Mouse (Mus musculus): ENCODE results near the gene Zbtb16. TPM values are rescaled to one million over a fixed set of nuclear protein-coding genes. Genes with fewer than 3 reads are reported as not detected.

Gene Zbtb16
- total RNA-seq, 4 experiments from 2014 or later, result 35.2 to 79.6 (median 54.4) TPM

GRCm38 (mm10) chr9:48742150-48742549 lies 93.9 kb downstream of the Zbtb16 start:
- no peak for DNase-seq

- DNase-seq, result no peak
Observed at GRCm38 (mm10) chr9:48741433-48742077, 94.5 kb downstream of the Zbtb16 start.

- DNase-seq, result no peak
Observed at GRCm38 (mm10) chr9:48740732-48741255, 95.2 kb downstream of the Zbtb16 start.

GRCm38 (mm10) chr9:48740098-48740505 lies 95.9 kb downstream of the Zbtb16 start:
- DNase-seq, result peak; percentile 93

GRCm38 (mm10) chr9:48738795-48739476 lies 97.1 kb downstream of the Zbtb16 start:
- DNase-seq, result no peak

GRCm38 (mm10) chr9:48737911-48738310 lies 98.1 kb downstream of the Zbtb16 start:
- no peak for DNase-seq

GRCm38 (mm10) chr9:48737210-48737850 lies 98.7 kb downstream of the Zbtb16 start:
- peak; percentile 88 for DNase-seq

- DNase-seq, result no peak
Observed at GRCm38 (mm10) chr9:48736361-48737209, 99.4 kb downstream of the Zbtb16 start.

GRCm38 (mm10) chr9:48735466-48736312 lies 100.3 kb downstream of the Zbtb16 start:
- no peak for DNase-seq

- DNase-seq, result no peak
Observed at GRCm38 (mm10) chr9:48734725-48735465, 101.1 kb downstream of the Zbtb16 start.

GRCm38 (mm10) chr9:48733817-48734544 lies 102.0 kb downstream of the Zbtb16 start:
- DNase-seq, result no peak

- no peak for DNase-seq
Observed at GRCm38 (mm10) chr9:48733083-48733482, 102.9 kb downstream of the Zbtb16 start.

GRCm38 (mm10) chr9:48731651-48732536 lies 104.1 kb downstream of the Zbtb16 start:
- DNase-seq, result no peak

- DNase-seq, result no peak
Observed at GRCm38 (mm10) chr9:48730446-48730979, 105.5 kb downstream of the Zbtb16 start.

GRCm38 (mm10) chr9:48729471-48729870 lies 106.6 kb downstream of the Zbtb16 start:
- peak; percentile 72 for DNase-seq

- no peak for DNase-seq
Observed at GRCm38 (mm10) chr9:48728731-48729123, 107.3 kb downstream of the Zbtb16 start.

- DNase-seq, result no peak
Observed at GRCm38 (mm10) chr9:48728083-48728730, 107.8 kb downstream of the Zbtb16 start.

GRCm38 (mm10) chr9:48726341-48726740 lies 109.7 kb downstream of the Zbtb16 start:
- no peak for DNase-seq

Data from adrenal gland, adult 8-10 months (tissue).